Mouse (Mus musculus) liver, embryonic 13.5 days (tissue): ENCODE results near the gene Nol4l. TPM values are rescaled to one million over a fixed set of nuclear protein-coding genes. Genes with fewer than 3 reads are reported as not detected.

Experiments used
- ATAC-seq: fragments of 200-750 bp; cut with Nextera tagmentation; 2 replicates; pipeline ENCODE4 v1.8.0; 2017; ENCODE audit warnings: low read depth, mild to moderate bottlenecking, moderate number of reproducible peaks, moderate library complexity
- DNase-seq: peaks from one replicate; pipeline ENCODE4 v3.0.0; 2022
- H3K27ac ChIP-seq: fragments of 300-500 bp; sonication (generic); 2 replicates; pipeline ENCODE4 v1.5.1; 2015; ENCODE audit warnings: moderate library complexity, mild to moderate bottlenecking, inconsistent platforms
- H3K27me3 ChIP-seq: fragments of 300-500 bp; sonication (generic); 2 replicates; pipeline ENCODE4 v1.6.1; 2015; ENCODE audit warnings: mild to moderate bottlenecking, inconsistent platforms
- H3K36me3 ChIP-seq: fragments of 300-500 bp; sonication (generic); 2 replicates; pipeline ENCODE4 v1.6.1; 2015; ENCODE audit warnings: mild to moderate bottlenecking, inconsistent platforms
- H3K4me1 ChIP-seq: fragments of 300-500 bp; sonication (generic); replicated peaks from 2 replicates; pipeline ENCODE4 v1.6.1; 2015; ENCODE audit warnings: inconsistent platforms
- H3K4me2 ChIP-seq: fragments of 300-500 bp; sonication (generic); 2 replicates; pipeline ENCODE4 v1.6.1; 2015; ENCODE audit warnings: inconsistent platforms, mild to moderate bottlenecking, moderate library complexity
- H3K4me3 ChIP-seq: fragments of 300-500 bp; sonication (generic); replicated peaks from 2 replicates; pipeline ENCODE4 v1.5.1; 2015; ENCODE audit warnings: mild to moderate bottlenecking, inconsistent platforms
- H3K9ac ChIP-seq: fragments of 300-500 bp; sonication (generic); 2 replicates; pipeline ENCODE4 v1.6.1; 2015; ENCODE audit warnings: mild to moderate bottlenecking, inconsistent platforms
- H3K9me3 ChIP-seq: fragments of 300-500 bp; sonication (generic); replicated peaks from 2 replicates; pipeline ENCODE4 v1.6.1; 2016; ENCODE audit warnings: inconsistent platforms
- WGBS: fragments of 180-500 bp; shearing (Covaris S2); methylation state at CpG from one replicate; pipeline ENCODE4 v1.1.7; 2015; ENCODE audit not compliant: insufficient replicate concordance; 5-methylcytosine and 5-hydroxymethylcytosine counted together
- polyA plus RNA-seq: library from polyadenylated mRNA; unstranded; fragments of >200 nt; fragmentation: Nextera tagmentation; extraction: Ambion mirVana; gene quantifications from 2 replicates; pipeline ENCODE4 v1.2.1, GENCODE M21; 2015

The Nol4l gene
- polyA plus RNA-seq, 1 experiment from 2014 or later = 5.4 TPM

DNA sequence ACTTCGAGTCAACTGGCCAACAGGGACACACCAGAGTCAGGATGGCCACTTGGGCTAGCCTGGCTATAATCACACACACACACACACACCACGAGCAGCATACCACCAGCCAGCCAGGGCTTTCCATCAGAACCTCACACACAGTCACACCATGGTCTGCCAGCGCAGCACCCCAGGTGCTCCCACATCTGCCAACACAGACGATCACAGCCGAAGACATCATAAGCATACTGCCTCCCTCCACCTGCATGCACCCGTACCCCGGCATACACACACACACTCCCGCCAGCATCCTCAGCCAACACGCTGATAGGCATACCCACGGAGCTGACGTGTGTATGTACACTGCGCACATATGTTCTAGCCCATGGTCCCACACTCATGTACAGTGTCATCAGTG lies 6.1 kb downstream of the Nol4l start:
- WGBS = 87% methylated on average over 12 of the region's 12 CpGs
- Histone ChIP-seq H3K4me1 (peaks cover 100% of the 10 kb centered on the region), H3K27ac (peak overlapping the region; percentile 92)

DNA sequence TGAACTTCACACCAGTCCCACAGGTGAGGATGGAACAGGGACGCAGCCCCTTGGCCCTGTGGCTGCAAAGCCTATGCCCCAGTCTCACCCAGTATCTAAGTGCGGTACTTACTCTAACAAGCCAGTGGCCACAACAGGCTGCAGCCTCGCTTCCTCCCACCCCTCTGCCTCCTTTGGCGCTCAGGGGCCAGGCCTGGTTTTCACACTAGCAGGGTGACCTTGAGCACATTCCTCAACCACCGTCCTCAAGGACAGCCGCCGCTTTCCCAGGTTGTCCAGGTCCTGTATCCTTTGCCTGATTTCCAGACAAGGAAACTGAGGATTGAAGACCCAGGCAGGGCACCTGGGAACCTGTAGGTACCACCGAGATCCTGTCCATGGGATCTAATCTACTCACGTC lies 6.6 kb downstream of the Nol4l start:
- H3K27me3 ChIP-seq = no peaks in the 10 kb centered on the region

More for the DNA sequence above, 6.1 kb downstream of the Nol4l start:
- DNase-seq (no peak), ATAC-seq (no peak)
- Histone ChIP-seq H3K4me3 (no peak overlapping the region), H3K9ac (peak overlapping the region; percentile 92), H3K4me2 (no peak overlapping the region), H3K27me3 (no peaks in the 10 kb centered on the region), H3K9me3 (no peaks in the 10 kb centered on the region), H3K36me3 (no peaks in the 10 kb centered on the region)

DNA sequence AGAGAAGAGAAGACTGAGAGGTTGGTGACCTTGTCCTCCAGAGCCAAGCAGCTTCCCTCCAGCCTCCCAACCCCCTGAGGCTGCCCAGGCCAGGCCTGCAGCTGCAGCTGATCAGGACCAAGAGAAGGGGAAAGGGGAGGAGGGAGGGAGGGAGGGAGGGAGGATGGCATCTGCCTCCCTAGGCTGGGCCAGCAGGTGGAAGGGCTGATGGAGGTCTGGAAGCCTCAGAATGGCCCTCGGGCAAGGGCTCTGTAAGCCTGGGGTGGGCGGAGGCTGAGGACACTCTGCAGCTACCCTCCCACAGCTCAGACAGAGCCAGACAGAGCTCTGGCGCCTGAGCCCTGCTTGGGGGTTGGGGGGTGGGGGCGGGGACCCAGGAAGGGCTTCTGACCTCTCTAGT lies 7.5 kb downstream of the Nol4l start:
- no peak for DNase-seq
- no peak overlapping the region for H3K4me3 ChIP-seq

More for the DNA sequence above, 6.6 kb downstream of the Nol4l start:
- no peak overlapping the region for H3K4me2 ChIP-seq
- H3K4me3 ChIP-seq = no peak overlapping the region
- H3K27ac ChIP-seq = peak overlapping the region; percentile 92
- H3K36me3 ChIP-seq = no peaks in the 10 kb centered on the region
- H3K9me3 ChIP-seq = no peaks in the 10 kb centered on the region
- DNase-seq (no peak), ATAC-seq (no peak)
- H3K4me1 ChIP-seq = peaks cover 100% of the 10 kb centered on the region
- H3K9ac ChIP-seq = no peak overlapping the region
- WGBS = 70% methylated on average over 9 of the region's 9 CpGs

DNA sequence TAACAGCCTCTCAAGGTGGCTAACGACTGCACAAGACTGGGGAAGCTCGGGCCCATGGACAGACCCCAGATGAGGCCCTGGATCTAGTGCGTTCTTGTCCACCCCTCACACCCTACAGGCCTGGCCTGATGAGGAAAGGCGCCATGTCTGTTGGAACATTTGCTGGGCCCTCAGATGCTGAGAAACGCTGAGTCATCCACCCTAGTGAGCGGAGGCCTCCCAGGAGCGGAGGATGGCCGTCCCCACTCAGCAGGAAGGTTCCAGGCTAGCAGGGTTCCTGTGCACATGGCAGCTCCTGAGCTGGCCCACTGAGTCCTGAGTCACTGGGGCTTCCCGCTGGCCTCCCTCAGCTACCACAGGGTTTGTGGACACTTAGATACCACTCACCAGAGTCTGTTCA lies 9.7 kb downstream of the Nol4l start:
- DNase-seq = peak; percentile 70
- peak overlapping the region; percentile 77 for H3K27ac ChIP-seq
- WGBS = 44% methylated on average over 9 of the region's 9 CpGs
- peaks cover 100% of the 10 kb centered on the region for H3K4me1 ChIP-seq
- peak overlapping the region; percentile 60 for H3K9ac ChIP-seq
- no peak overlapping the region for H3K4me3 ChIP-seq
- no peaks in the 10 kb centered on the region for H3K36me3 ChIP-seq
- no peaks in the 10 kb centered on the region for H3K27me3 ChIP-seq
- H3K9me3 ChIP-seq = no peaks in the 10 kb centered on the region
- H3K4me2 ChIP-seq = peak overlapping the region; percentile 38
- ATAC-seq = peak; percentile 66

More for the DNA sequence above, 7.5 kb downstream of the Nol4l start:
- peak overlapping the region; percentile 92 for H3K27ac ChIP-seq
- no peaks in the 10 kb centered on the region for H3K27me3 ChIP-seq
- ATAC-seq = no peak
- peaks cover 100% of the 10 kb centered on the region for H3K4me1 ChIP-seq
- WGBS = 55% methylated on average over 4 of the region's 4 CpGs
- H3K9me3 ChIP-seq = no peaks in the 10 kb centered on the region
- H3K9ac ChIP-seq = 0 out of 2 replicates have a peak overlapping the region, but pooled peaks have one; percentile 16
- 0 out of 2 replicates have a peak overlapping the region, but pooled peaks have one; percentile 3 for H3K4me2 ChIP-seq
- no peaks in the 10 kb centered on the region for H3K36me3 ChIP-seq

DNA sequence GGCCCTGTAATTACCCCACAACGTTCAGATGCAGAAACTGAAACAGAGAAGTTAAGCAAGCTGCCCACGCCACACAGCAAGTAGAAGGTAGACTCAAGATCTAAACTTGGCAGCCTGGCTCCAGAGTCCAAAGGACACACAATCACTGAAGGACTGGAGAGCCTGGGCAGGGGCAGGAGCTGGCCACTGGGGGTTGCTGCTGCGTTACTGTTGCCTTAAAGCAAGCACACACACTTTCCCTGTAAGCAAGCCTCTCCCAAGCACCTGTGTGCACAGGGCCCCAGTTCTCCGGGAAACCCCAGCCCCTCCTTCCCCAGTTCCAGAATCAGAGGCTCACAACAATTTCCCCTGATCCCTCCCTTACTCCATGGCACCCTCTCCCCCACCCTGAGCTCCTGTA lies 12.8 kb downstream of the Nol4l start:
- Histone ChIP-seq H3K9ac (0 out of 2 replicates have a peak overlapping the region, but pooled peaks have one; percentile 9), H3K27ac (peak overlapping the region; percentile 37), H3K36me3 (no peaks in the 10 kb centered on the region), H3K4me1 (peaks cover 97% of the 10 kb centered on the region), H3K4me2 (no peak overlapping the region), H3K4me3 (no peak overlapping the region), H3K9me3 (no peaks in the 10 kb centered on the region), H3K27me3 (no peaks in the 10 kb centered on the region)
- DNase-seq = no peak
- no peak for ATAC-seq
- WGBS = 56% methylated on average over 4 of the region's 4 CpGs

DNA sequence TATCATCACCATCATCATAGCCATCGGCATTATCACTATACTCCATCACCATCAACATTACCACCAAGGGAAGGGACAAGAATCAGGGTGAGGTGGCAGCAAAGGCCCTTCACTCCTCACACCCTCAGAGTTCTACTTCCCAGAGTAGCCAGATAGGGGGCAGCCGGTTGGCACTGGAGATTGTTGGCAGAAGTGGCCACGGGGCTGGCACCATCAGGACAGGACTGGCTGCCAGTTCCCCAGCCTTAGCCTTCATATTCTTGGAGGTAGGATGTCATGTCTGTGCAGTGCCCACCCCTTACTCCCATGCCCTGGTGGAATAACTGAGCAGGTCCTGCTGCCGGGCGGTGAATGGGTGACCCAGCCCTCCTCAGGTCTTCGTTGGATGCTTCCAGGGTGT lies 14.2 kb downstream of the Nol4l start:
- Histone ChIP-seq H3K9ac (no peak overlapping the region), H3K4me2 (no peak overlapping the region), H3K36me3 (no peaks in the 10 kb centered on the region), H3K27me3 (no peaks in the 10 kb centered on the region), H3K4me1 (peaks cover 97% of the 10 kb centered on the region), H3K4me3 (no peak overlapping the region), H3K27ac (no peak overlapping the region), H3K9me3 (no peaks in the 10 kb centered on the region)
- ATAC-seq (no peak), DNase-seq (no peak)
- 84% methylated on average over 6 of the region's 6 CpGs for WGBS

DNA sequence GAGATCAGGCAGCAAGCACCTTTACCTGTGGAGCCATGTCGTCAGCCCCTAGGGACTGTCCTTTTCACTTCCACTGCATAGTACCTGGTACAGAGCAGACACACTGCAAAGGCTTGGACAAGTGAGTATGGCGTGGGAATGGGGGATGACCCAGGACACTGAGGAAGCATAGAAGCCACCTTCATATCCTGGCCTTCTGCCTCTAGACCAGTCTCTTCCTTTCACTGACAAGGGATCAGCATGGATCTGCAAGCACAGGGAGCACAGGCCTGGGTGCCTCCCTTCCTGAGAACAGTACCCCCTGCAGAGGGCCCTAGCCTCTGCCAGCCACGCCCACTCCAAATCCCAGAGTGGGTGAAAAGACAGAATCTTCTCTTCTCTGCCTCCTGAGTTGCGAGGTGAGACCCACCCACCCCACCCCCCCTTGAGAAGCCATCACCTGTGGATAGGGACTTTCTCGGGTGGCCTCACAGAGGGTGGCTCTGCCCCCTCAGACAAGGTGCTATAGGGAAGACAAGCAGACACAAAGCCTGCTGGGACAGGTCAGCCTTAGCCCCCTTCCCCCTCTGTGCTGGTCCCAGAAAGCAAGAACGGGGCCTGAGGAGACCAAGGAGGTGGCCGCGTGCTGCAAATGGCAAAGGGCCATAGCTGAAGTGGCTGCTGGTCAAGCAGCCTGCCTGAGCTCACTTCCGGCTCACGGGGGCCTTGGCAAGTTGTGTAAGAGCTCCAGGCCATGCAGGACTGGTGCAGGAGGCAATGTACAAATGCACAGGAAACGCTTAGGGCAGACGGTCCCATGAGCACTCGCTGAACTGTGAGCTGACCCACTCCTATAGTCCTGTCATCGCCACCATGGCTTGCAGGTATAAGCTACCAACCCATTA lies 15.0 kb downstream of the Nol4l start:
- no peaks in the 10 kb centered on the region for H3K27me3 ChIP-seq
- WGBS = 61% methylated on average over 14 of the region's 14 CpGs
- peaks cover 97% of the 10 kb centered on the region for H3K4me1 ChIP-seq
- H3K9me3 ChIP-seq = no peaks in the 10 kb centered on the region
- ATAC-seq (no peak), DNase-seq (no peak)
- H3K9ac ChIP-seq = 0 out of 2 replicates have a peak overlapping the region, but pooled peaks have one; percentile 1
- H3K4me3 ChIP-seq = no peak overlapping the region
- H3K27ac ChIP-seq = peak overlapping the region; percentile 3; the same call in 1 of the 2 replicates
- H3K36me3 ChIP-seq = no peaks in the 10 kb centered on the region
- no peak overlapping the region for H3K4me2 ChIP-seq

DNA sequence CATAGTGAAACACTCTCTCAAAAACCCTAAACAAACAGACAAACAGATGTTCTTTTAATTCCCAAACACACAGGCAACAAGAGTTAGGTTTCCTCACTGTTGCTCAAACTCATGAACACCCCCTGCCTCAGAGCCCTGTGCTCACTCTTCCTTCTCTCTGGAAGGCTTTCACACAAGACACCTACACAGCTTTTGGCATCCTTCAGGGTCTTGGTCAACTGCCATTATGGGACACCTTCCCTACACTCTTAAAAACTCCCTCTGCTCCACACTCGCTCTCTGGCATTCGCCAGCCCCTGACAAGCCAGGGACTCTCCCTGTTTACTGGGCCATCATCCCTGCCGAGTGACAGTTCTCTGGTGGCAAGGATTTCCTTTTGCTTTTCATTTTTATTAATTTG lies 15.8 kb downstream of the Nol4l start:
- H3K4me1 ChIP-seq = peaks cover 97% of the 10 kb centered on the region
- H3K4me2 ChIP-seq = no peak overlapping the region
- H3K4me3 ChIP-seq = no peak overlapping the region
- no peak overlapping the region for H3K9ac ChIP-seq
- no peaks in the 10 kb centered on the region for H3K36me3 ChIP-seq
- ATAC-seq = no peak
- 88% methylated on average over 3 of the region's 3 CpGs for WGBS
- peak overlapping the region; percentile 15; the same call in 1 of the 2 replicates for H3K27ac ChIP-seq
- no peaks in the 10 kb centered on the region for H3K9me3 ChIP-seq
- no peaks in the 10 kb centered on the region for H3K27me3 ChIP-seq
- DNase-seq = no peak

DNA sequence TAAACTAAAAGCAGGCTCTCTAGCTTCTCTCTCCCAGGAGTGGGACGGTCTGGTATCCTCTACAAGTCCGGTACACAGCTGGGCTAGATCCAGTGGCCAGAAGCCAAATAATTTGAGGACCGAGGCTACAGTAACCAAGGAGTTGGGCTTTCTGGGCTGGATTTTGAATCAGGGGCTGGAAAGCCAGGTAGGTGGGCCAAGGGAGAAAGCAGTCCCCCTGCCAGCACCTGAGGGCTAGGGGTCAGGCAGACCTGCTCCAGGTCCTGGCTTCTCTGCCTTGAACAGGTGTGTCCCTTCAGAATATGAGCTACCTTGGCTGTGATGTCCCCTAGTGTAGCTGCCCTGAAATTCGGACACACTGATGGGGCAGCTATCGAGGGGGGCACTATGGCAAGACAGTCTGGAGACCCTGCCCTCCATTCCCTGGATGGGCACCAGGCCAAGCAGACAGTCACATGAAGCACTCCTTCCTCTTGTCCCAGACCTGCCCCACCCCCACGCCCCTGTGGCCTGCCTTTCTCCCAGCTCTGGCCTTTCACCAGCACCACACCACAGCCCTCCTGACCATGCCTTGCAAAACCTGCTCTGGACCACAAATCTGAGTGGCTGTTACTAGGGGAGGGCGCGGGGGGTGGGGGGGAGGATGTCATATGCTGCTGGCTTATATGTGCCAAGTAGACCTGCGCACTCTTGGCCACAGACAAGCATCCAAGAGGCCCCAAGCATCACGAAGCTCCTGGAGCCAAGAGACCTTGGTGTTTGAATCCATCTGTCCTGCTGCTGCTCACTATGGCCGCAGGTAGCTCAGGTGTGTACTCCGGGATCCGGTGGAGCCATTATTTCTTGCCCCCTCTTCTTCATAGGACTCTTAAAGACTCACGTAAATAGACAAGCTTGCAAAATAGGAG lies 17.1 kb downstream of the Nol4l start:
- no peak overlapping the region for H3K9ac ChIP-seq
- H3K4me3 ChIP-seq = no peak overlapping the region
- DNase-seq (no peak), ATAC-seq (no peak)
- H3K27ac ChIP-seq = peak overlapping the region; percentile 16
- no peaks in the 10 kb centered on the region for H3K36me3 ChIP-seq
- peaks cover 96% of the 10 kb centered on the region for H3K4me1 ChIP-seq
- H3K9me3 ChIP-seq = no peaks in the 10 kb centered on the region
- no peak overlapping the region for H3K4me2 ChIP-seq
- WGBS = 84% methylated on average over 14 of the region's 14 CpGs
- no peaks in the 10 kb centered on the region for H3K27me3 ChIP-seq

DNA sequence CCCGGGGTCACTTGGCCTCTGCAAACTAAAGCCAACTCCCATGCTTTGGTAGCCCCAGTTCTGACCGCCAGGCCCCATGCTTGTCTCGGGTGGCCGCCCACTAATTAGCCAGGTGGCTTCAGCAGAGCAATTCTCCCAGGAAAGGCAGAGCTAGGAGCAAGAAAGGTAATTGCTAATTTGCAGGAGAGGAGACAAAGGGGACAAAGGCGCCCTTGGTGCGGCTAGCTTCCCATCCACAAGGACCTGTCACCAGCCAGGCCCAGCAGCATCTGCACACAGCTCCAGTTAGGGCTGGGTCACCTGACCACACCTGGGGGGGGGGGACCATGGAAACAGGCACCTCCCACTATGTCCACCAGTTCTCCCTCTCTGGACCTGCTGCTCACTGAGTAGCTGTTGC lies 18.2 kb downstream of the Nol4l start:
- WGBS = 81% methylated on average over 6 of the region's 6 CpGs
- Histone ChIP-seq H3K9ac (no peak overlapping the region), H3K27ac (peak overlapping the region; percentile 16; the same call in 1 of the 2 replicates), H3K4me3 (no peak overlapping the region), H3K36me3 (no peaks in the 10 kb centered on the region), H3K9me3 (no peaks in the 10 kb centered on the region), H3K27me3 (no peaks in the 10 kb centered on the region), H3K4me1 (peaks cover 87% of the 10 kb centered on the region), H3K4me2 (no peak overlapping the region)
- ATAC-seq = no peak
- DNase-seq = no peak

DNA sequence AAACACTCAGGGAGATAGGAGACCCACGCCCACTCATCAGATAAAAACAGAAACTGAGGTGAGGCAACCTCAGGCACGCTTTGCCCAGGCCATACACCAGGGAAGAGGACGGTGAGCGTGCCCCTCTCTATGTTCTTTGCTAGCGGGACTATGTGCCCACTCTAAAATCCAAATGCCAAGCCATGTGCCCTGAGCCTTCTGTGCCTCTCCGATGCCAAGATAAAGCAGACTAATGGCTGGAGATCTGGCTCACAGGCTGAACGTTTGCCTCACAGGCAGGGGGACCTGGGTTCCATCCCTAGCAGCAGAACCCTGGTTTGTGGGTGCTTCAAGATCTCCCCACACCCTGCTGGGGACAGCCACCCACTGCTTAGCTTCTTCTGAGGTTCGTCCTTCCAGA lies 19.6 kb downstream of the Nol4l start:
- Histone ChIP-seq H3K36me3 (no peaks in the 10 kb centered on the region), H3K4me2 (peak overlapping the region; percentile 7), H3K9ac (peak overlapping the region; percentile 50; the same call in 1 of the 2 replicates), H3K4me1 (peaks cover 87% of the 10 kb centered on the region), H3K27me3 (no peaks in the 10 kb centered on the region), H3K4me3 (no peak overlapping the region), H3K9me3 (no peaks in the 10 kb centered on the region), H3K27ac (peak overlapping the region; percentile 53)
- DNase-seq (no peak), ATAC-seq (0 out of 2 replicates have a peak, but pooled peaks have one; percentile 13)
- 57% methylated on average over 8 of the region's 8 CpGs for WGBS
